Mouse (Mus musculus): ENCODE data around the gene Naa38.
"Not testable (repeated sequence)": the region's sequence is repeated elsewhere in the genome, so short reads cannot be mapped to it uniquely, and the experiment has no call there.

Gene Naa38

DNA sequence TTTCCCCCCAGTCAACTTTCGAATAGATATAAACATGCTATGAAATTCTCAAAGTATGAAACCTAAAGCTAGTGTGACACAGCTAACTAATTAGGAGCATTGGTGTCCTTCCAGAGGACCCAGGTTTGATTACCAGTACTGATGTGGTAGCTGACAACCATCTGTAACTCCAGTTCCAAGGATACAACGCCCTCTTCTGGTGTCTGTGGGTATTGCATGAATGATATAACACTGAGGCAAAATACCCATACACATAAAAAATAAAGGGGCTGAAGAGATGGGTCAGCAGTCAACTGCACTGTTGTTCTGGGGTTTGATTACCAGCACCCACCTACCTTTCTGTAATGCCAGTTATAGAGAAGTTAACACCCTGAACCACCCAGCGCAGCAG is 22.5 kb upstream of the Naa38 start:
- DNase-seq (ENCODE audit: inconsistent age in 2 of 2, low spot score in 1 of 2) = peak in 1 of 2 experiments; percentile 61

DNA sequence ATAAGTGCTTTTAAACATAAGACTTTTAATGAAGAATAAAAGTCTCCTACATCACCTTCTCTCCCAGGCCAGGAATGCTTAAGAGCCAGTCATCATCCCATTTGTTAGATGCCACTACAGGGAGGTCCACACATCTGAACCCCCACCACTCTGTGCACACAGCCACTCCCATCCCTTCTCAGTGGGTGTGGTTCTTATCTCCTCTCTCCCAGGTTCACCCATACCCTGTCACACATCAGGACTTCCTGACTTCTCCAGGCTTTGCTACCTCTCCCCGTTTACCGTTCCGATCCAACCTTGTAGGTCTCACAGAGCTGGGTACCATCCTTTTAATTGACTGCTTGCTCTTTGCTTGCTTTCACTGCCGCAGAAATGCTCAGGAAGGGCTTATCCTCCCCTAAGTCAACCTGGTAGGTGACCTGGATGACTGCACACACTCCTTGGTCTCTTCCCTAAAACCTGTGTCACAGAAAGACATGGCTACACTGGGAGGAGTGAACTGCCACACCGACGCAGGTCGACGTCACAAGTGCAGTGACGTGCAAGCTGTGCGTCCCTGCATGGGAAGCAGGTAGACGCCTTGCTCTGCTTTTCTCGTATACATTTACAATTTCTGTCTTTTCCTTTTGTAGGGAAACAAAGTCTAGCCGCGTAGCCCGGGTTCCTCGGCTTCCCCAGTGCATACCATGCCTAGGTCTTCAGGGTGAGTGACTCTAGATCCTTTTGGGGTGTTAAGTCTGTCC is 21.9 kb upstream of the Naa38 start:
- no peak for DNase-seq (ENCODE audit: inconsistent age in 2 of 2, low spot score in 1 of 2)

GRCm38 (mm10) chr11:69375646-69376045 is 19.6 kb upstream of the Naa38 start:
- DNase-seq (ENCODE audit: inconsistent age in 2 of 2, low spot score in 1 of 2) = no peak

DNA sequence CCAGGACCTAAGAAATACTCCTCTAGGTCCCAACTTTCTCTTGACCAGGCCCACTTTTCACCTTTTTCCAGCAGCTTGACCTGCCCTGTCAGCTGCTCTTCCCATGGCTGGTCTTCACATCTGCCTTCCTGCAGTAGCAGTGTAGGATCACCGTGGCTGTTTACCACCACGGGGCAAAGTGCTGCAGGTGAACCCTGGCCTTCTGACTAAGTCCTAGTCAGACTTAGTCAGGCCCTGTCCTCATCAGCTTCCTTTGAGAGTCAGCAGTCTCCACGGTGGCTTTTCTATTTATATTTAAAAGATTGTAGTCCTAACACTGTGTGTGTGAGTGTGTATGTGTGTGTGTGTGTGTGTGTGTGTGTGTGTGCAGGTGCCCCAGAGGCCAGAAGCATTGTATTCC is 17.5 kb upstream of the Naa38 start:
- DNase-seq (ENCODE audit: inconsistent age in 2 of 2, low spot score in 1 of 2) = no peak

DNA sequence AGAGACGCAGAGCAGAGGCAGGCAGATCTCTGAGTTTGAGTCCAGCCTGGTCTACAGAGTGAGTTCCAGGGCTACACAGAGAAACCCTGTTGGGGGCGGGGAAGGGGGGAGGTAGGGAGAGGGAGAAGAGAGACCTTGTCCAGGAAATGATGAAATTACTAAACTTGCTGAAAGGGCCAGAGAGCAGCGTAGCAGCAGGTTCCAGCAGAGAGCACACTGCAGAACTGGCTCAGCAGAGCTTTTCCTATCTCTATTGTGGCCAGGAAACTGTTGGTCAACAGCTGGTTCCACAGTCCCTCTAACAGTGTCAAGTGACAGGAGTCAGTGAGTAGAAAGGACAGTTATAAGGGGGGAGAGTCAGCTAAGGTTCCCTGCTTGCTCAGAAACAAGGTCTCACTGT is 15.7 kb upstream of the Naa38 start:
- DNase-seq (ENCODE audit: inconsistent age in 2 of 2, low spot score in 1 of 2) = no peak

- DNase-seq (ENCODE audit: inconsistent age in 2 of 2, low spot score in 1 of 2) = no peak
Measured at GRCm38 (mm10) chr11:69381356-69381755, 13.9 kb upstream of the Naa38 start.

DNA sequence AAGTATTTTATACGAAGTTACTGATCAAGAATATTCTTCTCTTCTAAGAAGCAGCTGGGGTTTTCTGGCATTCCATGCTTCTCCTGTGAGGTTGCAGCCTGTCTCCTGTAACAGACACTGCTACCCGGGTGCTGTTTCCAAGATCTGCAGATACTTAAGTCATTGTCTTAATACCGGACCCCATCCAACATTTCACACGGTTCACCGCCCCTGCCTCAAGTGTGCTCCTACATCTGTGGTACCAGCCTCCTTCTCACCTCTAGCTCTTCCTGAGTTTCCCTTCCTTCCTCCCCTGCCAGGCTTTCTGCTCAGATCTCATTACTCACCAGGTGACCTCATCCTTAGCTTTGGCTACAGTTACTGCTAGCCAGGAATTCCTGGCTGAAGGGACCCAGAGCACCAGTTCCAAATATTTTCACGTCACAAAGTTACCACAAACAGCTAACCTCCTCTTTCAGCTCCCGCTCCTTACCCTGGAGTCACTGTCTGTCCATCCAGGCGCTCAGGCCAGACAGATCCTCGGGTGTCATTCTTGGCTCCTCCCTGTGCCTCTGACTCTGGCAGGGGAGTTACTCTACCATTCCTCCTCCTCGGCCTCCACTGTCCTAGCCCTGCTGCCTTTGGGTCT is 12.7 kb upstream of the Naa38 start:
- peak; percentile 39 to 68 for DNase-seq (ENCODE audit: inconsistent age in 2 of 2, low spot score in 1 of 2)

DNA sequence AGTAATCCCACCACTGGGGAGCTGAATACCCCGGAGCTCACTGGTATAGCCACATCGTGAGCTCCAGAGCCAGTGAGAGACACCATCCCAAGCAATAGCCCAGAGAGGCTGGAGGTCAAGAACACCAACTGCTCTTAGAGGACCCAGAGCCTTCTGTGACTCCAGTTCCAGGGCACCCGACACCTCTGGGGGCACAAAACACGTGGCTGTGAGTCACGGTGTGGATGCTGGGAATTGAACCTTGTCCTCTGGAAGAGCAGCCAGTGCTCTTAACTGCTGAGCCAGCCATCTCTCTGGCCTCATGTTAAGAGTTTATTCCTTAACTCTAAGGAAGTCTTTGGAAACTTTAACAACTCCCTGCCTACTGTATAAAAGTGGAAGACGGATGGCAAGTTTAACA is 10.3 kb upstream of the Naa38 start:
- no peak for DNase-seq (ENCODE audit: inconsistent age in 2 of 2, low spot score in 1 of 2)

- no peak for DNase-seq (ENCODE audit: inconsistent age in 2 of 2, low spot score in 1 of 2)
Measured at GRCm38 (mm10) chr11:69386758-69387157, 8.5 kb upstream of the Naa38 start.

GRCm38 (mm10) chr11:69388680-69389079 is 6.6 kb upstream of the Naa38 start:
- DNase-seq (ENCODE audit: inconsistent age in 2 of 2, low spot score in 1 of 2) = no peak

GRCm38 (mm10) chr11:69389531-69390399 is 5.5 kb upstream of the Naa38 start:
- DNase-seq (ENCODE audit: inconsistent age in 2 of 2, low spot score in 1 of 2) = peak; percentile 67 to 93

DNA sequence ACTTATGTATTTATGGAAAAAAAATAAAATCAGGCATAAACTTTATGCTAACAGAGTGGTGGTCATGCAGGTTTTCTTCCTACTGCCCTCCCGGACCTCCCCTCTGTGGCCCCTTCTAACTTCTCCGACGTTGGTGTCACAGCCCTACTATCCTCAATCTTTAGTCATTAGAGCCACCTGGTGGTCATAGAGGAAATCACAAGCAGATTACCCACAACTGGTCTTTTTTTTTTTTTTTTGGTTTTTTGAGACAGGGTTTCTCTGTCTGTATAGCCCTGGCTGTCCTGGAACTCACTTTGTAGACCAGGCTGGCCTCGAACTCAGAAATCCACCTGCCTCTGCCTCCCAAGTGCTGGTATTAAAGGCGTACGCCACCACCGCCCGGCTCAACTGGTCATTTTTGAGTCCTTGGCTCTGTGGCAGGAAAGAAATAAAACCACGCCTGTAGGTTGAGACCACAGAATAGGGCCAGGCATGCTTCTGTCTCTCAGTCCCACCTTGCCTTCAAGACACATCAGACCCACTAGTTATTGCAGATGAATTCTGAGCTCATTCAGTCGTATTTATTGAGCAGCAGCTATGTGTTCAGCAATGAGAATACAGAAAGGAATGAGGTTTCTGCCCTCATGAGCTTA is 4.8 kb upstream of the Naa38 start:
- peak; percentile 43 to 92 for DNase-seq (ENCODE audit: inconsistent age in 2 of 2, low spot score in 1 of 2)

- DNase-seq (ENCODE audit: inconsistent age in 2 of 2, low spot score in 1 of 2) = not testable (repeated sequence)
Measured at GRCm38 (mm10) chr11:69394591-69395167, 608 bp upstream of the Naa38 start.

DNA sequence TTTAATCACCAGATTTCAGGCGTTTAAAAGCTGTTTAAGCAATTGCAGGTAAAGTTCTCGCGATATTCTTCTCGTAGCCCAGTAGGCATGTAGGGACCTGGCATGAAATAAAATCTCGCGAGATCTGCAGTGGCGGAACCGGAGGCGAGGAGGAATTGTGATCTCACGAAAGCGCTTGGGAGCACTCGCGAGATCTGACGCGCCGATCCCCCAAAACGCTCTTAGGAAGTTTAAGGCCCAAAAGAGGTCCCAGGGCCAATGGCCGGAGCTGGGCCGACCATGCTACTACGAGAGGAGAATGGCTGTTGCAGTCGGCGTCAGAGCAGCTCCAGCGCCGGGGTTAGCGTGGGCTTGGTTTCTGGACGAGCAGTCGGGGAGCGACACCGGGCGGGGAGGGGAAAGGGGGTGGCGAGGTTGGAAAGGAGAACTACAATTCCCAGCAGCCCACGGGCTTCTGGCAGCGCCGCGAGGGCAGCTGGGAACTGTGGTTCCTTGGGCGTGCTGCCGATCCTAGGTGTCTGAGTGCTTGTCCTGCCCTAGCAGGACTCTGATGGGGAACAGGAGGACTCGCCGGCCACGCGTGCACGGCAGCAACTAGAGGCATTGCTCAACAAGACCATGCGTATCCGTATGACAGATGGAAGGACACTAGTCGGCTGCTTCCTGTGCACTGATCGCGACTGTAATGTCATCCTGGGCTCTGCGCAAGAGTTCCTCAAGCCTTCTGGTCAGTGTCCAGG is 517 bp downstream of the Naa38 start:
- DNase-seq (ENCODE audit: inconsistent age in 2 of 2, low spot score in 1 of 2) = peak; percentile 97 to 99

DNA sequence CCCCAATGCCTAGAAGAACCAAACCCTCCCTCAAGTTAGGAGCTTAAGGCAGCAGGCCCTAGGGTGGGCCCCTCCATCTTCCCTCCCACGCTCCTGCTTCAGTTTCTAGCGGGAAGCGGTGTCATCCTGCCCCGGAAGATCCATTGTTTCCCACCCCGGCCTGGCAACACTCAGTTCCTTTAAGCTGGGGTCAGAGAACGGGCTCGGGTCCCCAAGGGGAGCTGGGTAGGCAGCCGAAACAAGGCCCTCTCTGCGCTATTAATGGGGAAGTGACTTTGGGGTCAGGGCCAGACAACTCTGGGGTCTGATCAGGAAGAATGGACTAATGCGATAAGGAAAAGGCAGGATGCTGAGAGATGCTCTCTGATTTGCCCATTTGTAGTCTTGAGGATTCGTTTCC is 1.5 kb downstream of the Naa38 start:
- peak; percentile 75 to 83 for DNase-seq (ENCODE audit: inconsistent age in 2 of 2, low spot score in 1 of 2)

- peak; percentile 44 to 80 for DNase-seq (ENCODE audit: inconsistent age in 2 of 2, low spot score in 1 of 2)
Measured at GRCm38 (mm10) chr11:69397581-69398057, 2.3 kb downstream of the Naa38 start.

GRCm38 (mm10) chr11:69398059-69398458 is 2.8 kb downstream of the Naa38 start, which contains the start of gene Tmem88:
Tmem88 (minus strand) TSS chr11:69398234.
- peak; percentile 62 to 76 for DNase-seq (ENCODE audit: inconsistent age in 2 of 2, low spot score in 1 of 2)

GRCm38 (mm10) chr11:69398486-69399200 is 3.4 kb downstream of the Naa38 start:
- peak; percentile 25 to 58 for DNase-seq (ENCODE audit: inconsistent age in 2 of 2, low spot score in 1 of 2)
